Mouse (Mus musculus): Measurements from ENCODE around the gene Lhx6. TPM values are rescaled to one million over a fixed set of nuclear protein-coding genes. Genes with fewer than 3 reads are reported as not detected.

Lhx6 gene
- polyA plus RNA-seq, 1 experiment from 2014 or later = 1.5 TPM

- ATAC-seq (ENCODE audit: insufficient number of reproducible peaks, insufficient read depth, low FRiP score, low read depth) = no peak
- Histone ChIP-seq H3K4me2 (replicated peaks; ENCODE audit: low read depth, low read length) (no peak overlapping the region), H3K27me3 (ENCODE audit: control insufficient read depth, insufficient read depth, low read length) (no peaks in the 10 kb centered on the region), H3K9ac (replicated peaks; ENCODE audit: low read depth, low read length) (no peak overlapping the region), H3K36me3 (ENCODE audit: control insufficient read depth, insufficient read depth, low read length) (peaks cover 24% of the 10 kb centered on the region), H3K4me1 (ENCODE audit: control insufficient read depth, insufficient read depth, low read length) (no peaks in the 10 kb centered on the region), H3K4me3 (ENCODE audit: low read depth, low read length) (no peak overlapping the region), H3K27ac (ENCODE audit: low read length) (no peak overlapping the region), H3K9me3 (ENCODE audit: control insufficient read depth, low read depth, low read length) (no peaks in the 10 kb centered on the region; the same call in 1 of the 2 replicates)
- 58% methylated on average over 11 of the region's 11 CpGs for WGBS
Observed at GRCm38 (mm10) chr2:36035413-36036081, 69.7 kb downstream of the Lhx6 start.

GRCm38 (mm10) chr2:36034898-36035297 is 70.3 kb downstream of the Lhx6 start:
- no peaks in the 10 kb centered on the region; the same call in 1 of the 2 replicates for H3K9me3 ChIP-seq (ENCODE audit: control insufficient read depth, low read depth, low read length)
- H3K4me3 ChIP-seq (ENCODE audit: low read depth, low read length) = no peak overlapping the region
- H3K27me3 ChIP-seq (ENCODE audit: control insufficient read depth, insufficient read depth, low read length) = no peaks in the 10 kb centered on the region
- H3K4me2 ChIP-seq (replicated peaks; ENCODE audit: low read depth, low read length) = no peak overlapping the region
- no peak overlapping the region for H3K9ac ChIP-seq (replicated peaks; ENCODE audit: low read depth, low read length)
- 87% methylated on average over 7 of the region's 7 CpGs for WGBS
- H3K36me3 ChIP-seq (ENCODE audit: control insufficient read depth, insufficient read depth, low read length) = peaks cover 24% of the 10 kb centered on the region
- H3K4me1 ChIP-seq (ENCODE audit: control insufficient read depth, insufficient read depth, low read length) = no peaks in the 10 kb centered on the region
- H3K27ac ChIP-seq (ENCODE audit: low read length) = no peak overlapping the region
- no peak for ATAC-seq (ENCODE audit: insufficient number of reproducible peaks, insufficient read depth, low FRiP score, low read depth)

GRCm38 (mm10) chr2:36033966-36034365 is 71.2 kb downstream of the Lhx6 start:
- no peaks in the 10 kb centered on the region for H3K27me3 ChIP-seq (ENCODE audit: control insufficient read depth, insufficient read depth, low read length)
- no peak overlapping the region for H3K4me2 ChIP-seq (replicated peaks; ENCODE audit: low read depth, low read length)
- H3K9ac ChIP-seq (replicated peaks; ENCODE audit: low read depth, low read length) = no peak overlapping the region
- no peak for ATAC-seq (ENCODE audit: insufficient number of reproducible peaks, insufficient read depth, low FRiP score, low read depth)
- no peaks in the 10 kb centered on the region for H3K4me1 ChIP-seq (ENCODE audit: control insufficient read depth, insufficient read depth, low read length)
- peaks cover 16% of the 10 kb centered on the region for H3K36me3 ChIP-seq (ENCODE audit: control insufficient read depth, insufficient read depth, low read length)
- H3K27ac ChIP-seq (ENCODE audit: low read length) = no peak overlapping the region
- no peaks in the 10 kb centered on the region; the same call in 1 of the 2 replicates for H3K9me3 ChIP-seq (ENCODE audit: control insufficient read depth, low read depth, low read length)
- no peak overlapping the region for H3K4me3 ChIP-seq (ENCODE audit: low read depth, low read length)
- WGBS = 77% methylated on average over 7 of the region's 7 CpGs

GRCm38 (mm10) chr2:36032884-36033283 is 72.3 kb downstream of the Lhx6 start:
- H3K4me1 ChIP-seq (ENCODE audit: control insufficient read depth, insufficient read depth, low read length) = no peaks in the 10 kb centered on the region
- H3K9ac ChIP-seq (replicated peaks; ENCODE audit: low read depth, low read length) = no peak overlapping the region
- H3K27ac ChIP-seq (ENCODE audit: low read length) = no peak overlapping the region
- H3K27me3 ChIP-seq (ENCODE audit: control insufficient read depth, insufficient read depth, low read length) = no peaks in the 10 kb centered on the region
- peaks cover 9% of the 10 kb centered on the region for H3K36me3 ChIP-seq (ENCODE audit: control insufficient read depth, insufficient read depth, low read length)
- no peak overlapping the region for H3K4me3 ChIP-seq (ENCODE audit: low read depth, low read length)
- H3K4me2 ChIP-seq (replicated peaks; ENCODE audit: low read depth, low read length) = no peak overlapping the region
- 80% methylated on average over 7 of the region's 7 CpGs for WGBS
- no peak for ATAC-seq (ENCODE audit: insufficient number of reproducible peaks, insufficient read depth, low FRiP score, low read depth)
- no peaks in the 10 kb centered on the region; the same call in 1 of the 2 replicates for H3K9me3 ChIP-seq (ENCODE audit: control insufficient read depth, low read depth, low read length)

Other genes starting within 250 kb of the Lhx6 start
- 0.41 and 0.49 TPM in 2 replicates for gene Ttll11, start 125.5 kb downstream of the Lhx6 start, polyA plus RNA-seq (2014; fragmentation: Nextera tagmentation; extraction: Ambion mirVana)
- gene Ndufa8, start 56.0 kb downstream of the Lhx6 start, polyA plus RNA-seq (2014; fragmentation: Nextera tagmentation; extraction: Ambion mirVana) = 220 and 238 TPM in 2 replicates
- not detected in 2 replicates for gene Morn5, start 56.0 kb downstream of the Lhx6 start, polyA plus RNA-seq (2014; fragmentation: Nextera tagmentation; extraction: Ambion mirVana)
- 33.8 and 42.6 TPM in 2 replicates for gene Mrrf, start 31.0 kb upstream of the Lhx6 start, polyA plus RNA-seq (2014; fragmentation: Nextera tagmentation; extraction: Ambion mirVana)
- 78.4 and 78.7 TPM in 2 replicates for gene Rbm18, start 31.4 kb upstream of the Lhx6 start, polyA plus RNA-seq (2014; fragmentation: Nextera tagmentation; extraction: Ambion mirVana)
- 30.7 and 34.1 TPM in 2 replicates for gene Ptgs1, start 125.0 kb upstream of the Lhx6 start, polyA plus RNA-seq (2014; fragmentation: Nextera tagmentation; extraction: Ambion mirVana)

Measured in stomach, embryonic 14.5 days (tissue).